Mouse (Mus musculus) brown adipose tissue, adult 24 weeks (tissue): Measurements from ENCODE around the gene Gm20518. TPM values are rescaled to one million over a fixed set of nuclear protein-coding genes. Genes with fewer than 3 reads are reported as not detected.
A peak's percentile ranks its signal among the peaks of the same experiment; 100 is the strongest.

ENCODE experiments used
- H3K27ac ChIP-seq: fragments of 200-500 bp; replicated peaks from 2 replicates; pipeline ENCODE4 v1.5.1; 2012; ENCODE audit warnings: low read depth, mild to moderate bottlenecking, low read length
- H3K4me1 ChIP-seq: fragments of 200-500 bp; 2 replicates; pipeline ENCODE4 v1.6.1; 2012; ENCODE audit warnings: low read length, mixed read lengths; ENCODE audit not compliant: control insufficient read depth, insufficient read depth, insufficient read length
- H3K4me3 ChIP-seq: fragments of 200-500 bp; 2 replicates; pipeline ENCODE4 v1.5.1; 2012; ENCODE audit warnings: low read depth, mild to moderate bottlenecking, low read length, moderate library complexity; ENCODE audit not compliant: insufficient read depth
- polyA plus RNA-seq: library from polyadenylated mRNA; stranded (reverse); fragments of >200 nt; gene quantifications from 2 replicates; pipeline ENCODE4 v1.2.4, GENCODE M21; 2012; ENCODE audit not compliant: missing spikeins, insufficient read depth, insufficient read length

The Gm20518 gene
- polyA plus RNA-seq, result not detected in 2 replicates

DNA sequence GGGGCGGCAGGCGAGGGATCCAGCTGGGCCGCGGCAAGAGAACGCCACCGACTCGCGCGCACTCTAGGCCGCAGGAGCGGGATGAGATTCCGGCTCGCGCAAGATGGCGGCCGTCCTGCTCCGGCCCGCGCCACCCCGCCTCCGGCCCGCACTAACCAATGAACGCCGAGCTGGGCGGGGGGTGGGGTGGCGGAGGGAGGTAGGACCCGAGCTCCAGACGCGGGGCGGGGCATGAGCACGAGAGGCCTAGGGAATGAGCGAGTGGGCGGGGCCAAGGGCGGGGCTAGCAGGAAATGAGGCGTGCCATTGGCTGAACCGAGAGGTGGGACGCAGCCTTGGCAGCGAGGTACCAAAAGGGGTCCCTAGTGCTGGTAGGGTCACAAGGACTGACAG, at the start of gene Gm20518:
Gene Gm20518, minus strand, starts transcription at position 105 of the 393 bp plus-strand sequence.
- peak within 1 kb of the TSS; percentile 95 for H3K4me3 ChIP-seq
- H3K4me1 ChIP-seq, result peaks cover 12% of the 10 kb centered on the region
- peak within 1 kb of the TSS; percentile 81 for H3K27ac ChIP-seq

- H3K27ac ChIP-seq, result no peak overlapping the region
- H3K4me3 ChIP-seq, result peak overlapping the region; percentile 27; the same call in 1 of the 2 replicates
- H3K4me1 ChIP-seq, result peaks cover 7% of the 10 kb centered on the region
Observed at GRCm38 (mm10) chr16:17939255-17939751, 47.8 kb upstream of the Gm20518 start.

DNA sequence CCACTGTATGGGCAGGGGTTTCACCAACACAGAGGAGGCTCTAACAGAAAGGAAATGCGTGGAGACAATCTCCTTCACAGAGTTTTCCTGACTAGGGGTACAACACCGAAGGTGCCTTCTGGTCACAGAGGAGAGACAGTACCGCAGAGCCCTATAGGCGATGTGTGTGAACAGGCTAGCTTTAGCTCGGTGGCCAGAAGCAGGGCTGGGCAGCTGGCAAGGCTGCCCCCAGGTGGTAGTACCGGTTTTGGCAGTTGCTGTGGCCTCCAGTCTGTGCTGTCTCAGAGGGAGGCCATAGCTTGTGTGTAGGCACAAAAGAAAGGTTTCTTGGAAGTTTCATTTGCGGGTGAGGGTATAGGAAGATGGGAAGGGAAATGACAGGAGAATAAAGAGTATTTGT, 47.4 kb upstream of the Gm20518 start:
- Histone ChIP-seq H3K27ac (no peak overlapping the region), H3K4me3 (peak overlapping the region; percentile 27; the same call in 1 of the 2 replicates), H3K4me1 (peaks cover 7% of the 10 kb centered on the region)

GRCm38 (mm10) chr16:17938187-17938586, 46.7 kb upstream of the Gm20518 start:
- Histone ChIP-seq H3K4me1 (peaks cover 7% of the 10 kb centered on the region), H3K27ac (no peak overlapping the region), H3K4me3 (no peak overlapping the region)

DNA sequence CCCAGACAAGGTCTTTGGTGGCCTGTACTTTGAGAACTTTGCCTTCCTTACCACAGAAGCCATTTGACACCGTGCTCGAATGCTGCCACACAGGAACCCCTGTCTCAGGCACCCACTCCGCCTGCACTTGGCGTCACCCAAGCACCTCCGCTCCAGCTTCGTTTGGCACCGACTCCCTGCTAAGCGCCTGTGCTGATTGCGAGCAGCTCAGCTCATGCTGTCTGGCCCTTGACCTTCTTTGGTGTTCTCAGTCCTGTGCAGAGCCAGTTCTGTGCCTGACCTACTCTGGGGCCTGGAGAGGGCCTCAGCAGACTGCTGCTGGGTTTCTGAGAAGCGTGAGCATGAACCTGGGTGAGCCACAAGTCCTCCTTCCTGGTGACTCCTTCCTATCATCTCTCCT, 45.3 kb upstream of the Gm20518 start:
- peaks cover 7% of the 10 kb centered on the region for H3K4me1 ChIP-seq
- no peak overlapping the region for H3K4me3 ChIP-seq
- peak overlapping the region; percentile 75 for H3K27ac ChIP-seq

DNA sequence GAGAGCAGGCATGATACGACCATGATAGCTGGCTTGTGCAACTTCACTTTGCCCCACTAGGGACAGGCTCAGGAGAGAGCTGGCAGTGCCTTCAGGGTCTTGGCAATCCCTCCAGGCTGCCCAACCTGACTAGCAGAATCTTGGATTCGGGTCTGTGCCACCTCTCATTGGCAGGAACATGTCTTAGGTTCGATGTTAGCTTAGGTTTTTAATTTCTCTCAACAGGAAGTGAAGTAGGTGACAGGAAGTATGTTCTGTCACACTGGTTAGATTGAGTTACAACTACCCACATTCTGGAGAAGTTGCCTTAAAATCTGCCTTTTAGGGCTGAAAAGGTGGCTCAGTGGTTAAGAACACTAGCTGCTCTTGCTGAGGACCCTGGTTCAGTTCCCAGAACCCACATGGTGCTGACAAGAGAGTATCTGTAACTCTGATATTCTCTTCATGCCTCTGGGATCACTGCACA, 43.0 kb upstream of the Gm20518 start:
- Histone ChIP-seq H3K27ac (no peak overlapping the region), H3K4me1 (peaks cover 7% of the 10 kb centered on the region), H3K4me3 (no peak overlapping the region)

DNA sequence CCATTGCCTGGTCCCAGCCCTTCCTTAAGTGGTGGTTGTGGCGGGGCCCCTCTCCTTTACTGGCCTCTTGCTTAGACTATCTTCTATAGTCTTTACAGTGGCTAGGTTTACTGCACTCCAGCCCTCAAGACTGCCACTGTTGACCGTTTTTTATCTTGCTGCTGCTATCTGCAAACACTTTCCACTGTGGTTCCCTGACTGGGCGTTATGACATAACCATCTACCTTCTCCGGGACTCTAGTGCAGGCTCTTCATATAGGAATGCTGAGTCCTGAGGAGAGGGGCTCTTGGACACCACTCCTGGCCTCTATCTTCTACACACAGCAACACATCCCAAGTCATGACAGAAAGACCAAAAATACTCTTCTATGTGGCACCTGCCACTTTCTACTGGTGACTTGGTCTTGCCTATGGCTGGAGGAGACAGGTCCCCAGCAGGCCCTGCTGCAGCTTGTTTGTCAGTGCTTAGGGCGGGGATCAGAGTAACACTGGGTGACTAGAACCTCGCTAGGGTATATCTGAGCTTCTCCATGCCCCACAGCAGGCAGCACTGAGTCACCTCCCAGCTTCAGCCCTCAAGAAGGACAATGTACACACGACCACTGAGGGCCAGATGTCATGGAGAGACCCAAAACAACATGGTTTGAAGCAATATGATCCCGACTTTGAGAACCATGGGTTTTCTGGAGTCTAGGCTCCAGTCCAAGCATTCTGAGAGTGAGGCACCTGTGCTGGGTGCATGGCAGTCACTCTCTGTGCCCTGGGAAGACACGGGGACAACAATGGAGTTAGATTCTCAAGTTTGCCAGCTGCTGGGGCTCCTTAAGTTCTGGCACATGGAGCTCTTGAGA, 42.3 kb upstream of the Gm20518 start:
- peak overlapping the region; percentile 24; the same call in 1 of the 2 replicates for H3K27ac ChIP-seq
- H3K4me1 ChIP-seq, result peaks cover 7% of the 10 kb centered on the region
- no peak overlapping the region for H3K4me3 ChIP-seq

DNA sequence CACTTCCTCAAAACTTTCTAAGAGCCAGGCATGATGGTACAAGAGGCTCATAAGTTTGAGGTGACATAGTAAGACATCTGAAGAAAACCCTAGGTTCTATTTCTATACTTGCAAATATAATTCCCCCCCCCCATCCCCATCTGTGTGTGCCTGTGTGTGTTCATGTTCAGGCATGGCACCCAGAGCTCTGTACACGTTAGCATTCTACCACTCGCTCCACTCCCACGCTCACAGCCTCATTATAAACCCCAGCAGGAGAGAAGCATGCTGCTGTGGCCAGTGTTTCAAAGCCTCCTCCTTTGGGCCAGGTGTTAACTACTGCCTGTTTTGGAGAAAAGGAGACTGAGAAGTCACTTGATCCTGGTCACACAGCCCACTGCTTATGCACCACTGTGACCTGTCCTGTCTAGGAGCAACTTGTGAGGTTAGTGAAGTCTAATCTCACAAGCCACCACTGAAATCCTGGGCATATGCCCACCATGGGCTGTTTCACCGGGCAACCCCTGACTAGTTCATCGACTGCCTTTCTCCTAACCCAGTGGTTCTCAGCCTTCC, 40.5 kb upstream of the Gm20518 start:
- Histone ChIP-seq H3K4me3 (no peak overlapping the region), H3K27ac (no peak overlapping the region), H3K4me1 (peaks cover 4% of the 10 kb centered on the region)

DNA sequence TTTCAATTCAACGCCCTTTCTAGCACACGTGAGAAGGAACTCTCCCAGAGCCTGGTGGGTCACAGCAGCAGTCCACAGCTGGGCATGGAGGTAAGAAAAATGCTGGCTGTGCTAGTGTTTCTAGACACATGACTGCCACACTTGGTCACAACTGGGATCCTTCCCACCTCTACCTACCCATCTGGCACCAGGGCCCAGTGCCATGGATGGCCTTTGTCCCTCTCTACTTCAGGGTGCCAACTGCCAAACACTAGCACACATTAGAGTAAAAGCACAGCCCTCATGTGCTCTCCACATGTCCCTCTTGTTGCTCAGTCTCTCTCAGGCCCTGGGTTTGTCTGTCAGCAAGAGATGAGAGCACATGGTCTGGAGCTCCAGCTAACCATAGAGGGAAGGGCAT, 38.2 kb upstream of the Gm20518 start:
- Histone ChIP-seq H3K27ac (no peak overlapping the region), H3K4me3 (no peak overlapping the region), H3K4me1 (no peaks in the 10 kb centered on the region; the same call in 1 of the 2 replicates)

DNA sequence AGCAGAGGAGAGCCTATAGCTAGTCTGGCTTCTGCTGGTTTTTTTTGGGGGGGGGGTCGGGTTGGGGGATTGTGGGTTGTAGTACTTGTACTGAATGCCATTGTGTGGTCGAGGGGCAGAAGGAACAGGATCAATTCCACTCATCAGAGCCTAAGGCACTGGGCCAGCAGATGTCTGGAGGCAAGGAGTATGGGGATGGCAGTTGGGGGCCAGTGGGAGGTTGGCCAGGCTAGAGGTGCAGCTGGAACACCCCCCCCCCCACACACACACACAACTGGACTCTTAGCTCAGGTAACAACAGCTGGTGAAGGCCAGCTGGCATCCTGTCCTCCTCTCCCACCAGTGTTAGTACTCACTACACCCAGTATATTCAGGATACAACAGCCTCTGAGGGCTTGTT, 37.7 kb upstream of the Gm20518 start:
- Histone ChIP-seq H3K4me3 (no peak overlapping the region), H3K27ac (no peak overlapping the region), H3K4me1 (no peaks in the 10 kb centered on the region; the same call in 1 of the 2 replicates)

DNA sequence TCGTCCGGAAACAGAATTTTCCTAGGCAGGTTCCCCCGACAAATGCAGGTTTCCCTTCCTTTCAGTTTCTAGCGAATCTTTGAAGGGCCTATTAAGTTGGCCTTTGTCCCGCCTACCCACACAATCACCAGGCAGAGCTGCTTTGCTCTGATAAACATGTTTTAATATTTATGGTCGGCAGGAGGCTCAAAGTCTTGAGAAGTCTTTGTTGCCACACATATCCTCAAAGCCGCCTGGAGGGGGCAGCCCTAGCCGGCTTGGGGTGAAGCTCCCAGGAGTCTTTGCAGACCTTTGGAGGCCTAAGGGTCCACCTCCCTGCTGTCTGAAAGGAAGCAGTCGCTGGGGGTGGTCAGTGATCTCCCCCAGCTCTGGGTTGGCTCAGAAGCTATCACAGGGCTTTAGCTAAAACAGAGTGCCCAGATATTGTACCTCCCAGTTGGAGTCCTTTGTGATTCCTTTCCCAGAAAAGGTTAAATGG, 37.2 kb upstream of the Gm20518 start:
- Histone ChIP-seq H3K4me3 (peak overlapping the region; percentile 82), H3K4me1 (no peaks in the 10 kb centered on the region; the same call in 1 of the 2 replicates), H3K27ac (peak overlapping the region; percentile 62)

DNA sequence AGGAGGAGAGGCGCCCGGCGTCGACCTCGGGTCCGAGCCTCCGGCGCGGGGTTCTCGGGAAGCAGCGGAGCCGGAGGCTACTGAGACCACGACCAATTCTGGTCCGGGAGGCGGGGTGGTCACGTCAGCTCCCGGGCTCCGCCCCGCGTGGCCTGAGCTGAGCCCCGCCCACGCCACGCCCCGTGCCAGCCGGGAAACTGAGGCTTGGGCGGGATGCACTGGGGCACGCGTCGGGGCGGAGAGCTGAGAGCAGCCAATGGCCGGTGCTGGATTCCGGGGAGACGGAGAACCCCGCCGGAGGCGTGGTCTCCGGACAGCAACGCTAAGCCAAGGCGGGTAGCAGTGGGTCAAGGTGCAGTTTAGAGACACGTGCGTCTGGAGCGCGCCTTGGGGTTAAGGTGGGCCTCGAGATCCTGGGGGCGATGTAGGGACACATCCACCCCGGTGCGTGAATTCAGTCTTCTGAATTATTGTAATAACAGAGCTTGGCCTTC, 36.7 kb upstream of the Gm20518 start, which contains the start of gene Slc25a1:
Gene Slc25a1, minus strand, starts transcription at position 133 of the 494 bp plus-strand sequence.
- Histone ChIP-seq H3K4me3 (peak within 1 kb of the TSS; percentile 82), H3K27ac (peak within 1 kb of the TSS; percentile 62), H3K4me1 (no peaks in the 10 kb centered on the region; the same call in 1 of the 2 replicates)

- 0 out of 2 replicates have a peak overlapping the region, but pooled peaks have one; percentile 10 for H3K27ac ChIP-seq
- H3K4me1 ChIP-seq, result no peaks in the 10 kb centered on the region; the same call in 1 of the 2 replicates
- H3K4me3 ChIP-seq, result peak overlapping the region; percentile 82
Observed at GRCm38 (mm10) chr16:17927351-17928082, 36.0 kb upstream of the Gm20518 start.

DNA sequence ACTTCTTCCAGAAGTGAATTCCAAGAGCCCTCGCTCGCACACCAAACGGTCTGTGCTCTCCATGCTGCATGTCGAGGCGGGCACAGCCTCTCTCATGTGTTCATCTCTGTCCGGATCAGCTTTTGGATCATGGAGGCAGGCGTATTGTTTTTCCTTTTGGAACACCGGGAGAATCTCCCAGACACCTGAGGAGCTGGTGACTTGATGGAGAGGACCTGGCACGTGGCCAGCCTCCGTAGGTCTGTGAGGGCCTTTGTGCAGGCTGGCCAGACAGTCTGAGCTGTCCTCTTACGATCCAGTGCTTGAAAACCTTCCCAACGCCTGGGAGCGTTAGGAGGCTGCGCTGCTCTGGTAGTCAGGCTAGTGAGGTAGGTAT, 30.7 kb upstream of the Gm20518 start:
- Histone ChIP-seq H3K27ac (peak overlapping the region; percentile 51), H3K4me3 (peak overlapping the region; percentile 71), H3K4me1 (peaks cover 3% of the 10 kb centered on the region)
